Mouse (Mus musculus) lung, adult 2 months (tissue): ENCODE measurements around the gene Gpc6.

Experiments
- CTCF ChIP-seq: fragments of 200-500 bp; IDR thresholded peaks from 2 replicates; pipeline ENCODE4 v1.5.1; 2011; ENCODE audit warnings: mild to moderate bottlenecking, low read length, control low read depth; ENCODE audit not compliant: insufficient read depth
- POLR2A ChIP-seq: fragments of 200-500 bp; IDR thresholded peaks from 2 replicates; pipeline ENCODE4 v1.6.1; 2011; ENCODE audit warnings: low read depth, mild to moderate bottlenecking, control low read depth, low read length, borderline replicate concordance; ENCODE audit errors: extremely low read depth

DNA sequence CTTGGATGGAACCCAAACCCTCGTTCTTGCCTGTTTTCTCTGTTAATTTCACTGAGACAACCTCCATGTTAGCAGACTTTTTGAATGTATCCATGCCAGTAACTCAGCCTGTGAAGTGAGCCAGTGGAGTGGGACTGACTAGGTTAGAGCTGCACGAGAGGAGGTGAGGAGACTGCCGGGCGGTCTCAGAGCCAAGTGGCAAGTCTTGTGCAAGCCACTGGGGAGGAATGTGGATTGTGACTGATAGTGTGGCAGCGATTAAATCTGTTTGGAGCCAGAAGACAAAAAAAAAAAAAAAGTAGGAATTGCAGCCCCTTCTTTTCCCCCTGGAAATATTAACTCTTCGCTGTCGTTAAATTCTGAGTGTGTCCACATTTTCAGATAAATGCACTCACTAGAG is 831.4 kb downstream of the Gpc6 start:
- no peak for TF ChIP-seq POLR2A
- no peak for TF ChIP-seq CTCF
